Mouse (Mus musculus) midbrain, embryonic 16.5 days (tissue): ENCODE measurements at regions not wholly inside any gene's neighbourhood (a gene's known extent, or its start where the extent isn't known, plus 50 kb on each side); places are given as distances from the start of the nearest gene placed in this dataset.

Experiments
- ATAC-seq: fragments of 200-750 bp; cut with Nextera tagmentation; 2 replicates; pipeline ENCODE4 v1.8.0; 2017; ENCODE audit warnings: moderate TSS enrichment
- H3K27ac ChIP-seq: fragments of 300-500 bp; sonication (generic); 2 replicates; pipeline ENCODE4 v1.5.1; 2014; ENCODE audit warnings: mild to moderate bottlenecking, low read length, mixed read lengths
- H3K27me3 ChIP-seq: fragments of 300-500 bp; sonication (generic); 2 replicates; pipeline ENCODE4 v1.6.1; 2014; ENCODE audit warnings: low read depth, low read length, mixed read lengths; ENCODE audit not compliant: control insufficient read depth, insufficient read depth
- H3K36me3 ChIP-seq: fragments of 300-500 bp; sonication (generic); 2 replicates; pipeline ENCODE4 v1.6.1; 2014; ENCODE audit warnings: mild to moderate bottlenecking, low read length, moderate library complexity, mixed read lengths; ENCODE audit not compliant: control insufficient read depth, insufficient read depth
- H3K4me1 ChIP-seq: fragments of 300-500 bp; sonication (generic); 2 replicates; pipeline ENCODE4 v1.6.1; 2014; ENCODE audit warnings: mild to moderate bottlenecking, low read length, mixed read lengths; ENCODE audit not compliant: control insufficient read depth, insufficient read depth
- H3K4me2 ChIP-seq: fragments of 300-500 bp; sonication (generic); 2 replicates; pipeline ENCODE4 v1.6.1; 2014; ENCODE audit warnings: mild to moderate bottlenecking, low read length, mixed read lengths
- H3K4me3 ChIP-seq: fragments of 300-500 bp; sonication (generic); 2 replicates; pipeline ENCODE4 v1.5.1; 2014; ENCODE audit warnings: low read depth, mild to moderate bottlenecking, low read length, moderate library complexity, mixed read lengths
- H3K9ac ChIP-seq: fragments of 300-500 bp; sonication (generic); 2 replicates; pipeline ENCODE4 v1.6.1; 2014; ENCODE audit warnings: low read depth, low read length, mixed read lengths
- H3K9me3 ChIP-seq: fragments of 300-500 bp; sonication (generic); replicated peaks from 2 replicates; pipeline ENCODE4 v1.6.1; 2014; ENCODE audit warnings: mild to moderate bottlenecking, low read length, mixed read lengths; ENCODE audit not compliant: control insufficient read depth, poor library complexity, severe bottlenecking
- WGBS: fragments of 180-500 bp; shearing (Covaris S2); extraction: QIAGEN DNeasy Blood & Tissue Kit; methylation state at CpG from one replicate; pipeline ENCODE4 v1.1.7; 2014; 5-methylcytosine and 5-hydroxymethylcytosine counted together

- 80% methylated on average over 1 of the region's 1 CpGs for WGBS
- no peaks in the 10 kb centered on the region for H3K27me3 ChIP-seq
- H3K9me3 ChIP-seq, result no peaks in the 10 kb centered on the region
- no peak for ATAC-seq
- no peak overlapping the region for H3K4me2 ChIP-seq
- H3K27ac ChIP-seq, result no peak overlapping the region
- no peak overlapping the region for H3K9ac ChIP-seq
- no peak overlapping the region for H3K4me3 ChIP-seq
- no peaks in the 10 kb centered on the region for H3K4me1 ChIP-seq
- no peaks in the 10 kb centered on the region for H3K36me3 ChIP-seq
Observed at GRCm38 (mm10) chr11:56351231-56351630, 310.4 kb upstream of the Nmur2 start.

- Histone ChIP-seq H3K27ac (no peak overlapping the region), H3K9me3 (no peaks in the 10 kb centered on the region), H3K36me3 (no peaks in the 10 kb centered on the region), H3K9ac (no peak overlapping the region), H3K27me3 (no peaks in the 10 kb centered on the region), H3K4me3 (no peak overlapping the region), H3K4me1 (no peaks in the 10 kb centered on the region), H3K4me2 (no peak overlapping the region)
- WGBS, result 89% methylated on average over 3 of the region's 3 CpGs
- ATAC-seq, result no peak
Observed at GRCm38 (mm10) chr11:56349766-56350165, 309.0 kb upstream of the Nmur2 start.

- Histone ChIP-seq H3K27me3 (no peaks in the 10 kb centered on the region), H3K4me1 (no peaks in the 10 kb centered on the region), H3K27ac (no peak overlapping the region), H3K9ac (no peak overlapping the region), H3K36me3 (no peaks in the 10 kb centered on the region), H3K9me3 (no peaks in the 10 kb centered on the region), H3K4me2 (no peak overlapping the region), H3K4me3 (no peak overlapping the region)
- WGBS, result 93% methylated on average over 5 of the region's 5 CpGs
- no peak for ATAC-seq
Observed at GRCm38 (mm10) chr11:56348408-56348807, 307.6 kb upstream of the Nmur2 start.

GRCm38 (mm10) chr11:56343083-56343482 lies 302.3 kb upstream of the Nmur2 start:
- Histone ChIP-seq H3K4me3 (no peak overlapping the region), H3K27ac (no peak overlapping the region), H3K4me2 (no peak overlapping the region), H3K4me1 (no peaks in the 10 kb centered on the region), H3K9ac (no peak overlapping the region), H3K27me3 (no peaks in the 10 kb centered on the region), H3K36me3 (no peaks in the 10 kb centered on the region), H3K9me3 (no peaks in the 10 kb centered on the region)
- 74% methylated on average over 5 of the region's 5 CpGs for WGBS
- no peak for ATAC-seq

- Histone ChIP-seq H3K4me3 (no peak overlapping the region), H3K27me3 (no peaks in the 10 kb centered on the region), H3K9ac (no peak overlapping the region), H3K4me2 (no peak overlapping the region), H3K4me1 (no peaks in the 10 kb centered on the region), H3K27ac (no peak overlapping the region), H3K36me3 (no peaks in the 10 kb centered on the region), H3K9me3 (no peaks in the 10 kb centered on the region)
- ATAC-seq, result no peak
- 76% methylated on average over 1 of the region's 1 CpGs for WGBS
Observed at GRCm38 (mm10) chr11:56341731-56342130, 300.9 kb upstream of the Nmur2 start.

- WGBS, result 50% methylated on average over 2 of the region's 2 CpGs
- H3K9ac ChIP-seq, result no peak overlapping the region
Observed at GRCm38 (mm10) chr11:56341040-56341439, 300.2 kb upstream of the Nmur2 start.

GRCm38 (mm10) chr11:56338511-56338910 lies 297.7 kb upstream of the Nmur2 start:
- Histone ChIP-seq H3K9ac (no peak overlapping the region), H3K27ac (no peak overlapping the region), H3K4me3 (no peak overlapping the region), H3K4me1 (no peaks in the 10 kb centered on the region), H3K4me2 (no peak overlapping the region), H3K27me3 (no peaks in the 10 kb centered on the region), H3K36me3 (no peaks in the 10 kb centered on the region), H3K9me3 (no peaks in the 10 kb centered on the region)
- WGBS, result 78% methylated on average over 2 of the region's 2 CpGs
- ATAC-seq, result no peak

More at GRCm38 (mm10) chr11:56341040-56341439, 300.2 kb upstream of the Nmur2 start:
- Histone ChIP-seq H3K4me3 (no peak overlapping the region), H3K4me2 (no peak overlapping the region), H3K27ac (no peak overlapping the region), H3K4me1 (no peaks in the 10 kb centered on the region), H3K36me3 (no peaks in the 10 kb centered on the region), H3K9me3 (no peaks in the 10 kb centered on the region), H3K27me3 (no peaks in the 10 kb centered on the region)
- ATAC-seq, result no peak

GRCm38 (mm10) chr11:56335937-56336336 lies 295.1 kb upstream of the Nmur2 start:
- Histone ChIP-seq H3K36me3 (no peaks in the 10 kb centered on the region), H3K9me3 (no peaks in the 10 kb centered on the region), H3K4me1 (no peaks in the 10 kb centered on the region), H3K27me3 (no peaks in the 10 kb centered on the region), H3K4me2 (no peak overlapping the region), H3K9ac (no peak overlapping the region), H3K27ac (no peak overlapping the region), H3K4me3 (no peak overlapping the region)
- ATAC-seq, result no peak

GRCm38 (mm10) chr11:56320293-56320692 lies 279.5 kb upstream of the Nmur2 start:
- no peak overlapping the region for H3K4me3 ChIP-seq
- no peak overlapping the region for H3K9ac ChIP-seq
- H3K36me3 ChIP-seq, result no peaks in the 10 kb centered on the region
- H3K9me3 ChIP-seq, result no peaks in the 10 kb centered on the region
- WGBS, result 96% methylated on average over 3 of the region's 3 CpGs
- no peak overlapping the region for H3K4me2 ChIP-seq
- no peaks in the 10 kb centered on the region for H3K4me1 ChIP-seq
- no peak overlapping the region for H3K27ac ChIP-seq
- ATAC-seq, result no peak
- H3K27me3 ChIP-seq, result no peaks in the 10 kb centered on the region
